Mouse (Mus musculus) heart, adult 2 months (tissue): Measurements from ENCODE around the gene Tshz2. TPM values are rescaled to one million over a fixed set of nuclear protein-coding genes. Genes with fewer than 3 reads are reported as not detected.

ENCODE experiments used
- DNase-seq, 2 experiments: peaks; one replicate each; pipeline ENCODE4 v3.0.0; 2021
- H3K27ac ChIP-seq: fragments of 200-600 bp; 2 replicates; pipeline ENCODE4 v1.8.1; 2022
- H3K27me3 ChIP-seq: fragments of 200-500 bp; 2 replicates; pipeline ENCODE4 v1.6.1; 2012; ENCODE audit warnings: mild to moderate bottlenecking, low read length, inconsistent platforms, mixed read lengths; ENCODE audit not compliant: control insufficient read depth, insufficient read depth
- H3K36me3 ChIP-seq: fragments of 200-500 bp; 2 replicates; pipeline ENCODE4 v1.6.1; 2012; ENCODE audit warnings: low read length, inconsistent platforms; ENCODE audit not compliant: control insufficient read depth, insufficient read depth
- H3K4me1 ChIP-seq: fragments of 200-500 bp; 2 replicates; pipeline ENCODE4 v1.6.1; 2011; ENCODE audit warnings: low read length; ENCODE audit not compliant: control insufficient read depth, insufficient read depth
- H3K4me3 ChIP-seq: fragments of 200-600 bp; 2 replicates; pipeline ENCODE4 v1.8.1; 2022
- H3K79me2 ChIP-seq: fragments of 200-500 bp; replicated peaks from 2 replicates; pipeline ENCODE4 v1.6.1; 2012; ENCODE audit warnings: mild to moderate bottlenecking, inconsistent platforms, low read length, moderate library complexity, mixed read lengths; ENCODE audit not compliant: control insufficient read depth, insufficient read depth
- H3K9ac ChIP-seq: fragments of 200-500 bp; 2 replicates; pipeline ENCODE4 v1.6.1; 2012; ENCODE audit warnings: low read depth, mild to moderate bottlenecking, control low read depth, inconsistent platforms, low read length, mixed read lengths
- CTCF ChIP-seq: fragments of 200-600 bp; IDR thresholded peaks from 2 replicates; pipeline ENCODE4 v1.8.1; 2022; ENCODE audit warnings: antibody characterized with exemption, mild to moderate bottlenecking, moderate library complexity
- EP300 ChIP-seq: fragments of 200-500 bp; IDR thresholded peaks from 2 replicates; pipeline ENCODE4 v1.6.1; 2011; ENCODE audit warnings: low read depth, low read length, control low read depth; ENCODE audit not compliant: insufficient read depth
- POLR2A ChIP-seq: fragments of 200-500 bp; IDR thresholded peaks from 2 replicates; pipeline ENCODE4 v1.6.1; 2011; ENCODE audit warnings: mild to moderate bottlenecking, low read depth, low read length, control low read depth; ENCODE audit not compliant: insufficient read depth
- WGBS: fragments of 180-500 bp; shearing (Covaris S2); methylation state at CpG from one replicate; pipeline ENCODE4 v1.1.7; 2018; 5-methylcytosine and 5-hydroxymethylcytosine counted together
- intact Hi-C: fragments of 180-260 bp; cut with DNase I; formaldehyde crosslinking; loops from one replicate; pipeline ENCODE4 v1.15.1; 2025
- polyA plus RNA-seq: library from polyadenylated mRNA; depleted of rRNA; stranded (reverse); fragments of >200 nt; gene quantifications from 2 replicates; pipeline ENCODE4 v1.2.3, GENCODE M21; 2012
- total RNA-seq, 2 experiments: library from RNA; stranded (reverse); gene quantifications; 2 replicates each; pipeline ENCODE4 v1.2.3; 2021

The Tshz2 gene
- total and polyA plus RNA-seq, 3 experiments: 8.2 to 12.9 (median 12.1) TPM

DNA sequence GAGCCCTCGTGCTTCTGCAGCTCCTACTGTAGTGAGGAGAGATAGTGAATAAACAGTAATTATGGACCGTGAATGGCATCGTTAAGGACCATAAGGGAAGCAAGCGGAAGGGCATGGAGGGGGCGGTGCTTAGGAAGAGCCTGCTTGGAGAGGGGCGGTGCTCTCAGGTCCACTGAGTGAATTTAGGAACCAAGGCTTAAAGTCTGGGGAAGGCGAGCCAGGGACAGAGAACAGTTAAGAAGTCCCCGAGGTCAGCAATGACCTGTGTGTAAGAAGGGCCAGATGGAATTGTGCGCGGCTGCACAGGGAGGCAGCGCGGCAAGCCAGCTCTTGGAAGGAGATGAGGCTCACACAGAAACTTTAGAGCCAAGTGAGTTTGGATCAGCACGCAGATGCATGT, 354.4 kb downstream of the Tshz2 start:
- Histone ChIP-seq H3K79me2 (no peaks in the 10 kb centered on the region), H3K27me3 (no peaks in the 10 kb centered on the region), H3K4me3 (no peak overlapping the region), H3K9ac (no peak overlapping the region), H3K27ac (no peak overlapping the region), H3K36me3 (no peaks in the 10 kb centered on the region), H3K4me1 (no peaks in the 10 kb centered on the region)
- intact Hi-C loops: no loop called here
- TF ChIP-seq EP300: no peak
- no peak for TF ChIP-seq CTCF
- TF ChIP-seq POLR2A: no peak
- no peak for DNase-seq
- WGBS: 63% methylated on average over 13 of the region's 13 CpGs

DNA sequence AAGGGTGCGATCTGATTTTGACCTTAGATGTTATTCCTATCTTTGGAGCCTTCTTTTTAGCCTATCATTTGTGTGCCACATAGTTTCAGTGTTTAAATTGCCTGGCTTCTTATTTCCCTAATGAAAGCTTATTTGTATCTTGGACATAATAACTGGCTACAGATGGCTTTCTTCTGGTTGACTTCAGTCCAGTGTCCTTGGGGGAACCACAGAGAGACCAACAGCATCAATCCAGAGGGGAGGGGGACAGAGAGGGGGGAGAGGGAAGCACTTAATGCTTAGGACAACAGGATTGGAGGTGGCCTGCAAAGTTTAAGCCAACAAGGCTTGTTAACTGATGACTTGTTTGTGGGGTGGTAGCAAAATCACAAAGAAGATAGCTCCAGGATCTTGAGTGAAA, 356.4 kb downstream of the Tshz2 start:
- Histone ChIP-seq H3K79me2 (no peaks in the 10 kb centered on the region), H3K9ac (no peak overlapping the region), H3K4me3 (no peak overlapping the region), H3K36me3 (no peaks in the 10 kb centered on the region), H3K27ac (no peak overlapping the region), H3K27me3 (no peaks in the 10 kb centered on the region), H3K4me1 (no peaks in the 10 kb centered on the region)
- TF ChIP-seq EP300: no peak
- no peak for TF ChIP-seq CTCF
- TF ChIP-seq POLR2A: no peak
- intact Hi-C loops: no loop called here
- DNase-seq: no peak
- 93% methylated on average over 1 of the region's 1 CpGs for WGBS

DNA sequence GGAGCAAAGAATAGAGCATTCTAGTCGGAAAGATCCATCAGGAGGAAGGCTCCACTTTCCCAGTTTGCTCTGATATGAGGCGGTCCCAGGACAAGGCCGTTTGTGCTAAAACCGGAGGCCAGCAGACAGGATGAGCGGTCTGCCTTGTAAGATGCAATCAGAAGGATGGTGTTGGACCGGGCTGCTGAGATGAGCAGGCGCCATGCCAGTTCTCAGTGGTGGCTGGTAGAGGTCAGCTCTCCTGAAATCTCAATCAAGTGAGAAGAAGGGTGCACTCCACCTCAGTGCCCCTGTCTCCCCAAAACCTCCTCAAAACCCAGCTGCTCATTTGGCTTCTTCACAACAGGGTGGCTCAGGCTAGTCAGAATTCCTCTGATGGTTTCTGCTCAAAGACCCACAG, 358.2 kb downstream of the Tshz2 start:
- TF ChIP-seq EP300 (no peak), POLR2A (no peak)
- H3K36me3 ChIP-seq: no peaks in the 10 kb centered on the region
- DNase-seq: no peak
- H3K27me3 ChIP-seq: no peaks in the 10 kb centered on the region
- H3K79me2 ChIP-seq: no peaks in the 10 kb centered on the region
- H3K27ac ChIP-seq: no peak overlapping the region
- H3K9ac ChIP-seq: no peak overlapping the region
- 84% methylated on average over 7 of the region's 7 CpGs for WGBS
- intact Hi-C loops: no loop called here
- no peaks in the 10 kb centered on the region for H3K4me1 ChIP-seq
- no peak overlapping the region for H3K4me3 ChIP-seq

DNA sequence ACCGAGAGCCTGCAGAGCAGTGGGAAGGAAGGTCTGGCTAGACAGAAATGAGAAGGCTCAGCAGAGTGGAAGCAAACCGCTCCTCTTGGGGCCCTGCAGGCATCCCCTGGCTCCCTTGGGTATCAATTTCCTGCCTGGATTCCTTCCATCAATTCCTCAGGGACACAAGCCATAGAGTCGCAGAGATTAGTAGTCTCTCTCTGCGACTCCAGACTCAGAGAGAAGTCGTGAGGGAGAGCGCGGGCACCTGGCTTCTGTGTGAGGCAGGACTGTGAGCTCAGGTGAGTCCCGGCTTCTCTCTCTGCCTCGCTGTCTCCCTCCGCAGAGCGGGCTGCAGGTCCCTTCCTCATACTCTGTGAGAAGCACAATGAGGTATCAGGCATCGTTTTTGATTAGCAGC, 363.2 kb downstream of the Tshz2 start:
- peak; percentile 33; the same call in 1 of the 2 replicates for TF ChIP-seq POLR2A
- TF ChIP-seq CTCF: no peak
- TF ChIP-seq EP300: no peak
- intact Hi-C loops: loop anchor here (2.0 kb wide), 1 partner anchor 45 kb away; no protein-coding TSS in a partner anchor
- H3K9ac ChIP-seq: no peak overlapping the region
- H3K79me2 ChIP-seq: no peaks in the 10 kb centered on the region
- no peaks in the 10 kb centered on the region; the same call in 1 of the 2 replicates for H3K4me1 ChIP-seq
- no peak overlapping the region; the same call in 1 of the 2 replicates for H3K4me3 ChIP-seq
- peak overlapping the region; percentile 33; the same call in 1 of the 2 replicates for H3K27ac ChIP-seq
- H3K27me3 ChIP-seq: no peaks in the 10 kb centered on the region
- peak; percentile 30 to 38 for DNase-seq
- 12% methylated on average over 12 of the region's 12 CpGs for WGBS
- H3K36me3 ChIP-seq: no peaks in the 10 kb centered on the region

DNA sequence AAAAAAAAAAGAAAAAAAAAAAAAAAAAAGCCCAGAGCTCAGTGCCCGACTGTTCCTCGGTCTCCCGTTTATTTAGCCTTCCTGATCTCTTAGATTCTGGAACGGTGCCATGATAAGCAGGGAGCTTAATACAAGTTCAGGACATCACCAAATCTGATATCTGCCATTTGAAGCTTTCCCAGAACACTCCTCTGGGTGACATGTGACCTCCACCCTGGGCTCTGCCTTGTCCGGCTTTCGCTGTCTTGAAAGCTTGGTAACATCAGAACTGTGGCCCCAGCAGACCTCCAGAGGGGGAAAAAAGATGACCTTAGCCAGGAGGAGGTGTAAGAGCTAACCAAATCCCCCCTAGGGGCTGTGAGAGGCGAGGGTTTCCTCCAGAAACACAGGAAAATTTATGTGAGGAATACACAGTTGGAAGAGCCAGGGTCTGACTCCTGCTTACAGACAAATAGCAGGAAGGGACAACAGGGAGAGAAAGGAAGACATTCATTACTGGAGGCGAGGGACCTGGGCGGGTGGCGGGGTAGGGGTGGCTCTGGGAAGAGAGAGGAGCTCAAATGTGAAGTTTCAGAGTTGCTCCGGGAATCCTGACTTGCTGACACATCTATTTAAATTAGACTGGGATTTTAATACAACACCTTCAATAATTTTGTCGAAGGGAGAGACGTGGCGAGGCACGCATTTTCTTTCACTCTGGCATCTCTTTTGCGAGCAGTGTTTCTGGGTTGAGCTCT, 363.9 kb downstream of the Tshz2 start:
- Histone ChIP-seq H3K4me3 (no peak overlapping the region), H3K4me1 (no peaks in the 10 kb centered on the region; the same call in 1 of the 2 replicates), H3K27ac (peak overlapping the region; percentile 21), H3K9ac (peak overlapping the region; percentile 39; the same call in 1 of the 2 replicates), H3K27me3 (no peaks in the 10 kb centered on the region), H3K79me2 (no peaks in the 10 kb centered on the region), H3K36me3 (no peaks in the 10 kb centered on the region)
- DNase-seq: peak in 1 of 2 experiments; percentile 18
- intact Hi-C loops: loop anchor here (2.0 kb wide), 1 partner anchor 44 kb away; no protein-coding TSS in a partner anchor
- 41% methylated on average over 16 of the region's 16 CpGs for WGBS
- no peak for TF ChIP-seq POLR2A
- no peak for TF ChIP-seq CTCF
- TF ChIP-seq EP300: no peak

DNA sequence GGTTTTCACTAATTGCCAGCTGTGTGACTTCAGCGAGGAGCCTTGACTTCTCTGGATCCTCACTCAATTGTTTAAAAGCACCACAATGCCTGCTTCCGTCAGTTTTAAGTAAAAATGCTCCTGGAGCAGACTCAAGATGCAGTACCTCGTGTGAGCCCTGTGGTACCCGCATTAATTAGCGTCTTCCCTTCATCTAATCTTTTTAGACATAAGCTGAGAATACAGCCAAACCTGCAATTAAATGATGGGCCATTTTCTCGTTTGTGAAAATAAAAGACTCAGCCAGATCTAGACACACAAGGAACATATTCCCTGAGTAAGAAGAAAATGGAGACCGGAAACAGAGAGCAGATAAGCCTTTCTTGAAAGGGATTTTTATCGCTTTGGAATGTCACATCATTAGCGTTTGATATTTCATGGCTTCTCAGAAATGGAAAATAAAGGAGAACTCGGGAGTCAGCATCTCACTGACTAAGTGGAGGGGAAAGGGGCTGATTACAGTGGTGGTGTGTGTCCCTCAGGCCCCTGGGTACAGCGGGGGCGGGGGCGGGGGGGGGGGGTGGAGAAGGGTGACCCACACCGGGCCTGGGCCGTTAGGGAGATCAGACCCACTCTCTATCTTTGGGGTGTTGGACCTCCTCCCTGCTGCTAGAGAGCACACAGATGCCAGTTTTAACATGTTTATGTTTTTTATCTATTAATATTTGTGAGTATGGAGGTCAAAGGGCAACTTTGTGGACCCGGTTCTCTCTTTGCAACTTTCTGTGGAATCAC, 364.6 kb downstream of the Tshz2 start:
- intact Hi-C loops: loop anchor here (2.0 kb wide), 1 partner anchor 43 kb away; no protein-coding TSS in a partner anchor
- peak overlapping the region; percentile 9; the same call in 1 of the 2 replicates for H3K27ac ChIP-seq
- no peaks in the 10 kb centered on the region for H3K79me2 ChIP-seq
- no peak overlapping the region for H3K9ac ChIP-seq
- no peak overlapping the region for H3K4me3 ChIP-seq
- TF ChIP-seq CTCF (no peak), EP300 (no peak), POLR2A (no peak)
- WGBS: 48% methylated on average over 16 of the region's 16 CpGs
- H3K36me3 ChIP-seq: no peaks in the 10 kb centered on the region
- H3K27me3 ChIP-seq: no peaks in the 10 kb centered on the region
- no peaks in the 10 kb centered on the region; the same call in 1 of the 2 replicates for H3K4me1 ChIP-seq
- no peak for DNase-seq
